Mouse (Mus musculus) lung, embryonic 14.5 days (tissue): ENCODE measurements at regions not wholly inside any gene's neighbourhood (a gene's known extent, or its start where the extent isn't known, plus 50 kb on each side); places are given as distances from the start of the nearest gene placed in this dataset.

Source experiments
- ATAC-seq: fragments of 200-750 bp; cut with Nextera tagmentation; 2 replicates; pipeline ENCODE4 v1.8.0; 2017; ENCODE audit warnings: mild to moderate bottlenecking, moderate TSS enrichment, moderate library complexity; ENCODE audit not compliant: insufficient read depth
- DNase-seq: peaks from one replicate; pipeline ENCODE4 v3.0.0-alpha.2; 2015
- H3K27ac ChIP-seq: fragments of 300-500 bp; sonication (generic); 2 replicates; pipeline ENCODE4 v1.5.1; 2014; ENCODE audit warnings: low read depth, mild to moderate bottlenecking, moderate library complexity
- H3K27me3 ChIP-seq: fragments of 300-500 bp; sonication (generic); 2 replicates; pipeline ENCODE4 v1.6.1; 2014; ENCODE audit warnings: low read length, control low read depth; ENCODE audit not compliant: insufficient read depth
- H3K36me3 ChIP-seq: fragments of 300-500 bp; sonication (generic); 2 replicates; pipeline ENCODE4 v1.6.1; 2014; ENCODE audit warnings: control low read depth; ENCODE audit not compliant: insufficient read depth
- H3K4me1 ChIP-seq: fragments of 300-500 bp; sonication (generic); 2 replicates; pipeline ENCODE4 v1.6.1; 2014; ENCODE audit warnings: antibody characterized with exemption, control low read depth; ENCODE audit not compliant: insufficient read depth
- H3K4me2 ChIP-seq: fragments of 300-500 bp; sonication (generic); 2 replicates; pipeline ENCODE4 v1.6.1; 2014; ENCODE audit warnings: mild to moderate bottlenecking
- H3K4me3 ChIP-seq: fragments of 300-500 bp; sonication (generic); 2 replicates; pipeline ENCODE4 v1.5.1; 2014; ENCODE audit warnings: low read depth, low read length
- H3K9ac ChIP-seq: fragments of 300-500 bp; sonication (generic); 2 replicates; pipeline ENCODE4 v1.6.1; 2014
- H3K9me3 ChIP-seq: fragments of 300-500 bp; sonication (generic); 2 replicates; pipeline ENCODE4 v1.6.1; 2016; ENCODE audit warnings: low read depth, low read length, control low read depth
- CTCF ChIP-seq: IDR thresholded peaks from 2 replicates; pipeline ENCODE4 v1.5.1; 2016; ENCODE audit warnings: antibody characterized with exemption, low read depth
- WGBS: fragments of 180-500 bp; shearing (Covaris S2); extraction: QIAGEN DNeasy Blood & Tissue Kit; methylation state at CpG from one replicate; pipeline ENCODE4 v1.1.7; 2014; 5-methylcytosine and 5-hydroxymethylcytosine counted together

- TF ChIP-seq CTCF = no peak
- no peak overlapping the region for H3K9ac ChIP-seq
- H3K4me2 ChIP-seq = no peak overlapping the region
- H3K9me3 ChIP-seq = no peaks in the 10 kb centered on the region
- DNase-seq (no peak), ATAC-seq (no peak)
- no peak overlapping the region for H3K4me3 ChIP-seq
- WGBS = 72% methylated on average over 9 of the region's 9 CpGs
- H3K27ac ChIP-seq = no peak overlapping the region
- no peaks in the 10 kb centered on the region for H3K36me3 ChIP-seq
- no peaks in the 10 kb centered on the region for H3K4me1 ChIP-seq
- no peaks in the 10 kb centered on the region for H3K27me3 ChIP-seq
These were observed 56.4 kb downstream of the Cyp26a1 start for GRCm38 (mm10) chr19:37754024-37754423.

DNA sequence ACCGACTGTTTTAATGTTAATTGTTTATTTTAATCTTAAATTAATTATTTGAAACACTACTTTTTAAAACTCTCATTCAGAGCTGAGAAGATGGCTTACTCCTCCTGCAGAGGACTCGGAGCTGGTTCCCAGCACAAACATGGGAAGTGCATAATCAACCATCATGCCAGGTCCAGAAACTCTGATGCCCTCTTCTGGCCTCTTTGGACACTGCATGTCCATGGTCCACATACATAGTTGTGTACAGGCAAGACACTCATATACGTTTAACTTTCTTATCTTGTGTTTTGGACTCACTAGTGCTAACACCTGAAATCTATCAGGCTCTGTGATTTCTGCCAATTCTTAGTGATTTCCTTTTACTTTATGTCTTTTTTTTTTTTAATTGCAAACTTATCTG is 57.8 kb downstream of the Cyp26a1 start:
- DNase-seq (peak; percentile 27), ATAC-seq (no peak)
- WGBS = 83% methylated on average over 3 of the region's 3 CpGs
- TF ChIP-seq CTCF = peak; percentile 37; the same call in 1 of the 2 replicates
- no peak overlapping the region for H3K4me2 ChIP-seq
- no peaks in the 10 kb centered on the region for H3K4me1 ChIP-seq
- H3K27ac ChIP-seq = no peak overlapping the region
- no peak overlapping the region for H3K9ac ChIP-seq
- H3K9me3 ChIP-seq = no peaks in the 10 kb centered on the region
- H3K4me3 ChIP-seq = no peak overlapping the region
- no peaks in the 10 kb centered on the region for H3K27me3 ChIP-seq
- no peaks in the 10 kb centered on the region for H3K36me3 ChIP-seq

DNA sequence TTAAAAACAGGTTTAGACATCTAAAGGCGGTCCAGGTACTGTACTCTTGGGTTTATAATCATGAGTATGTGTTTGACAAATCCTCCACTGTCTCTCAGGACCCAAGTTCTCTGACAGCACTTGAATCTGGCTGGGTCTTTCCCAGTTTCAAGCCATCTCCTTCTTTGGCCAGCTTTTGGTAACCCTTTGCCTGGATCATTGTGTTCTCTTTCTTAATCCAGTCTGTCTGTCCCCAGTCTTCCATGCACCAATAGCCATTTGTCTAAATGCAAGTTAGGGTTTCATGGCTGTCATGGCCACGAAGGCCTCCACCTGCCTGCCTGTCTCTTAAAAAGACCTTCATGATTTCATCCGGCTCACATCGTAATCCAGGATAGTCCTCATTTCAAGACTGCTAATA is 71.8 kb downstream of the Cyp26a1 start:
- no peak overlapping the region for H3K9ac ChIP-seq
- H3K4me3 ChIP-seq = no peak overlapping the region
- H3K27ac ChIP-seq = no peak overlapping the region
- H3K4me2 ChIP-seq = no peak overlapping the region
- no peak for ATAC-seq
- WGBS = 69% methylated on average over 4 of the region's 4 CpGs
- no peak for DNase-seq
- H3K9me3 ChIP-seq = no peaks in the 10 kb centered on the region
- H3K36me3 ChIP-seq = no peaks in the 10 kb centered on the region
- H3K4me1 ChIP-seq = no peaks in the 10 kb centered on the region
- no peak for TF ChIP-seq CTCF
- no peaks in the 10 kb centered on the region for H3K27me3 ChIP-seq

DNA sequence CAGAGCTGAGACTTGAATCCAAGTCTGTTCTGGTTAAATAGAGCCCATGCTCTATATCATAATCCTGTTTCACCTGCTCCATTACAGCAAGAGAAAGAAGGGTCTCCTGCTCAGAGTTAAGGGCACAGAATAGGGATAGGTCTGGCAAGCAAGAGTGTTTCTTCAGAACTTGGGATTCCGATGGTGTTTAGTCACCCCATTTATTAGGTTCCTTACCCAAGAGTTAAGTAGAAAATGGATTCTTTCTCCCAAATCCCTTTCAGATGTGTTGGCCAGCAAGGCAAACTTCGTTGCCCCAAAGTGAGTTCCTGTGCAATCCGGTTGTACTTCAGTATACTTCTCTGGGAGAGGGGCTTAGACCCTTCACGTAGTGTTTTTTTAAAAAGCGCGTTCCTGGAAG is 74.4 kb downstream of the Cyp26a1 start:
- H3K4me3 ChIP-seq = no peak overlapping the region
- no peak for DNase-seq
- WGBS = 86% methylated on average over 6 of the region's 6 CpGs

DNA sequence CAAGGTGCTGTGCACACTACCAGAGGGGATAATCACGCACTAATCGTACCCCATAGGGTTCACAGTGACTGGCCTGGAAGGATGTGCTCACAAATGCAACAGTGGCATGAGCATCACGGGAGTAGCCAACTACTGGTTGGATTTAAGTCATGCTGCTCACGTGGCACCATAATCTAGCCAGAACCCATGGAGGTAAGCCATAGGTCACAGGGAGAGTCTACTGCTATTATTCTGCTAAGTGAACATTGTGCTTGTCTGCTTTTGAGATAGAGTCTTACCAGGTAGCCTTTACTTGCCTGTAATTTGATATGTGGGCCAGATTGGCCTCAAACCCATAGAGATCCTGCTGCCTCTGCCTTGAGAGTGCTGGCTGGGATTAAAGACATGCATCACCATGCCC is 77.0 kb downstream of the Cyp26a1 start:
- H3K4me2 ChIP-seq = no peak overlapping the region
- H3K4me1 ChIP-seq = no peaks in the 10 kb centered on the region
- DNase-seq = no peak
- no peak overlapping the region for H3K27ac ChIP-seq
- no peak overlapping the region for H3K9ac ChIP-seq
- no peaks in the 10 kb centered on the region for H3K9me3 ChIP-seq
- TF ChIP-seq CTCF = no peak
- H3K27me3 ChIP-seq = no peaks in the 10 kb centered on the region
- H3K36me3 ChIP-seq = no peaks in the 10 kb centered on the region
- WGBS = 79% methylated on average over 4 of the region's 4 CpGs
- no peak for ATAC-seq
- H3K4me3 ChIP-seq = no peak overlapping the region

More for the DNA sequence above, 74.4 kb downstream of the Cyp26a1 start:
- Histone ChIP-seq H3K4me2 (no peak overlapping the region), H3K27ac (no peak overlapping the region), H3K9ac (no peak overlapping the region), H3K9me3 (no peaks in the 10 kb centered on the region), H3K36me3 (no peaks in the 10 kb centered on the region), H3K27me3 (no peaks in the 10 kb centered on the region), H3K4me1 (no peaks in the 10 kb centered on the region)
- TF ChIP-seq CTCF = no peak
- no peak for ATAC-seq

DNA sequence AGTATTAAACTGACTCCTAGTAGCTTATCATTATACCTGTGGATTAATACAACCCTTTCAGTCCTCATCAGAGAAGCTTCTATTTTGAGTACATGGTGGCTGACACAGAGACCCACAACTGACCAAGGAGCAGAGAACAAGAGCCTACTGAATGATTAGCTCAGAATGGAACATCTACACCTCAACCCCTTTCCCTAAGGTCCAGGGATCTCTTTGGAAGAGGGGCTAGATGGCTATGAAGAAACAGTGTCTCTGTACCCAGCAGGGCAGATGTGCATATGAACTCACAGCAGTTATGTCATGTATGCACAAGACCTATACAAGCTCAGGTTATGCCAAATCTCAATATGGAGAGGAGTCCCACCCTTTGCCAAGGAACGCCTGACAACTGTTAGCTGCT is 77.4 kb downstream of the Cyp26a1 start:
- WGBS = 81% methylated on average over 1 of the region's 1 CpGs
- TF ChIP-seq CTCF = no peak
- H3K27me3 ChIP-seq = no peaks in the 10 kb centered on the region
- H3K4me3 ChIP-seq = no peak overlapping the region
- H3K4me1 ChIP-seq = no peaks in the 10 kb centered on the region
- H3K9me3 ChIP-seq = no peaks in the 10 kb centered on the region
- no peaks in the 10 kb centered on the region for H3K36me3 ChIP-seq
- H3K9ac ChIP-seq = no peak overlapping the region
- H3K27ac ChIP-seq = no peak overlapping the region
- no peak for DNase-seq
- no peak for ATAC-seq
- no peak overlapping the region for H3K4me2 ChIP-seq

GRCm38 (mm10) chr19:37777961-37778360 is 80.4 kb downstream of the Cyp26a1 start:
- H3K4me2 ChIP-seq = no peak overlapping the region
- H3K9me3 ChIP-seq = no peaks in the 10 kb centered on the region
- no peaks in the 10 kb centered on the region for H3K27me3 ChIP-seq
- H3K27ac ChIP-seq = no peak overlapping the region
- peak; percentile 45 for DNase-seq
- TF ChIP-seq CTCF = no peak
- ATAC-seq = no peak; the same call in 1 of the 2 replicates
- H3K9ac ChIP-seq = no peak overlapping the region
- 52% methylated on average over 6 of the region's 6 CpGs for WGBS
- no peaks in the 10 kb centered on the region for H3K4me1 ChIP-seq
- no peaks in the 10 kb centered on the region for H3K36me3 ChIP-seq
- H3K4me3 ChIP-seq = no peak overlapping the region

DNA sequence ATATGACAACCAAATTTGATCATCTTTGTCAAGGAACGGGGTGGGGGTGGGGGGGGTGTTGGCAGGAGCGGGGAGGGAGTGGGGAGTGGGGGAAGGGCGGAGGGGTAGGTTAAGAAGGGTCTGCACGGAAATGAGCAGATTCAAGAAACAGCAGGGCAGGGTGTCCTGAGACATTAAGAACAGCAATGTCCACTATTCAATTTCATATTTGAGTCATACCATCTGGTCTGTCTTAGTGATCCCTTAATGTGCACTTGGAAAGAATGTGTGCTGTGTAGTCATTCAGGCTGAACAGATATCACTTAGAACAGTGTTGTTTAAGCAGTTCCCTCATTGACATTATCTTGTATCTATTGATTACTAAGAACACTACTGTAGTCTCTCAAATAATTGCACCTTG is 81.0 kb downstream of the Cyp26a1 start:
- Histone ChIP-seq H3K9me3 (no peaks in the 10 kb centered on the region), H3K4me3 (no peak overlapping the region), H3K27me3 (no peaks in the 10 kb centered on the region), H3K27ac (no peak overlapping the region), H3K36me3 (no peaks in the 10 kb centered on the region), H3K4me1 (no peaks in the 10 kb centered on the region), H3K9ac (no peak overlapping the region), H3K4me2 (no peak overlapping the region)
- DNase-seq (no peak), ATAC-seq (no peak)
- 66% methylated on average over 4 of the region's 4 CpGs for WGBS
- no peak for TF ChIP-seq CTCF
